Mouse (Mus musculus) urinary bladder, postnatal 4 days (tissue): ENCODE data around the gene Fnbp4.
A peak's percentile ranks its signal among the peaks of the same experiment; 100 is the strongest.

Experiments used
- DNase-seq, 2 experiments: peaks; one replicate each; pipeline ENCODE4 v3.0.0; 2021 to 2022; ENCODE audit warnings: low spot score in 2 of 2

Gene Fnbp4

GRCm38 (mm10) chr2:90745053-90745678, at the start of gene Fnbp4:
Gene Fnbp4 (plus strand): TSS chr2:90745370.
- DNase-seq: peak; percentile 94 to 97

- DNase-seq: no peak
These were observed 44.2 kb upstream of the Fnbp4 start for GRCm38 (mm10) chr2:90700943-90701342.

GRCm38 (mm10) chr2:90708548-90708947, 36.6 kb upstream of the Fnbp4 start:
- DNase-seq: no peak

- DNase-seq: no peak
These were observed 29.5 kb upstream of the Fnbp4 start for GRCm38 (mm10) chr2:90715555-90716092.

GRCm38 (mm10) chr2:90717366-90717765, 27.8 kb upstream of the Fnbp4 start:
- no peak for DNase-seq

- DNase-seq: no peak
These were observed 27.2 kb upstream of the Fnbp4 start for GRCm38 (mm10) chr2:90717948-90718347.

DNA sequence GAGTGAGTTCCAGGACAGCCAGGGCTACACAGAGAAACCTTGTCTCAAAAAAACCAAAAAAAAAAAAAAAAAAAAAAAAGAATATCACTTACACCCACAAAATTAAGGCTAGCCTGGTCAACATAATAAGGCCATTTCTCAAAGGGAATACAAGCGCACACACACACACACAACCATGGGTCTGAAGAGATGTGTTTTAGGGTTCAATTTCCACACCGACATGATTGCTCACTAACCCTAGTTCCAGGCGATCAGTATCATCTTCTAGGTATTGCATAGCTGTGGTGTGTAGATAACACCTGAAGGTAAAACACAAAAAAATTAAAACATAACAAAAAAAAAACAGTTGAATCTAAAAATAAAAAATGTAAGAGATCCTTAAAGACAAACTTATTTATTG, 18.4 kb upstream of the Fnbp4 start:
- no peak for DNase-seq

DNA sequence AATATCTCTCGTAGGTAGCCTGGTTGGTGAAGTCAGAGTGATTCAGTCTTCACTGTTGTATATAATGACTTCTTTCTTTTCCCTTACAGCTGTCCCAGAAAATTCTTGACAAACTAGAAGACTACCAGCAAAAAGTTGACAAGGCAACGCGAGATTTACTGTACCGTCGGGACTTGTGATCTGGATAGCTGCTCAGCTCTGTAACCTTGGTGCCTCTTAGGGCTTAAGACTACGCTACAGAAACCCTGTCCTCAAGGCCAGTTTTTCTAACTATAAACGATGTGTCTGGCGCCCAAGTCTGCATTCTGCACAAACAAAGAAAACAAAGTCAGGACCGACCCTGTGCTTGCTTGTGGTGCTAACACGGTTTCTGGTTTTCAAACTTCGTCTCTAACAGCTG, 9.8 kb upstream of the Fnbp4 start:
- DNase-seq: no peak

GRCm38 (mm10) chr2:90738801-90739200, 6.4 kb upstream of the Fnbp4 start:
- no peak for DNase-seq

- DNase-seq: no peak
These were observed 5.8 kb upstream of the Fnbp4 start for GRCm38 (mm10) chr2:90739327-90739726.

GRCm38 (mm10) chr2:90739921-90740320, 5.2 kb upstream of the Fnbp4 start:
- DNase-seq: no peak

DNA sequence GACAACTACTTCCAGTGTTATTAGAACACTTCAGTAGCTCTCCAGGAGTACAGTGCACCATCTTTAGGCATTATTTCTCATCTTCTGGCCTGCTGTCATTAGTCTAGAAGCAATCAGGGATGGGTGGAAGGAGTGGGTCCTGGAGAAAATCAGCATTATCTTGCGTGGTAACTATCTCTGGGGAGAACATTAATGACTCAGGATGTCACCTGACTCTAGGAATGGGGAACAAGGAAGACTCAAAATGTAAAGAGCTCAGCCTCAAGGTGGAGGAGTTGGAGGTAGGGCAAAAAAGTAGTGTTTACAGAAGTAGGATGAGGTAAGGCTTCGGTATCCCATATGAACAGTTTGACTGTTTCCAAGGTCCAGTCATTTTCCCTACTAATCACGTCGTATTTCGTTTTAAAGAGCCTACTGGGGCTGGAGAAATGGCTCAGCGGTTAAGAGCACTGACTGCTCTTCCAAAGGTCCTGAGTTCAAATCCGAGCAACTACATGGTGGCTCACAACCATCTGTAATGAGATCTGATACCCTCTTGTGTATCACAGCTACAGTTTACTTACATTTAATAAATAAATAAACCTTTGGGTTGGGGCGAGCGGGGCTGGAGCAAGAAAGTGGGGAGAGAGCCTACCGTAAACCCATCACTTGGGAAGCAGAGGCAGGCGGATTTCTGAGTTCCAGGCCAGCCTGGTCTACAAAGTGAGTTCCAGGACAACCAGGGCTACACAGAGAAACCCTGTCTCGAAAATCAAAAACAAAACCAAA, 701 bp upstream of the Fnbp4 start:
- DNase-seq: no peak

GRCm38 (mm10) chr2:90745740-90746537, 769 bp downstream of the Fnbp4 start:
- no peak for DNase-seq

GRCm38 (mm10) chr2:90746538-90746865, 1.3 kb downstream of the Fnbp4 start:
- no peak for DNase-seq

DNA sequence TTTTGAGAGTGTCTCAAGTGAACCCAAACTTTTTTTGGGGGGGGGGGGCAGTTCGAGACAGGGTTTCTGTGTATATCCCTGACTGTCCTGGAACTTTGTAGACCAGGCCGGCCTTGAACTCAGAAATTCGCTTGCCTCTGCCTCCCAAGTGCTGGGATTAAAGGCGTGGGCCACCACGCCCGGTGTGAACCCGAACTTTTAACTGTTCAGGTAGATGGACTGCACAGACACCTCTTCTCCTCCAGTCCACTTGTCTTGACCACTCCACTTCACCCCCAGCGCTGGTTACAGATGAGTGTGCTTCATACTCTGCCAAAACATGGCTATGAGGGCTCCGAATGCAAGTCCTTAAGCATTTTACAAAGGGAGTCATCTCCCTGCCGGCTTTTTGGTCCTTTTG, 2.0 kb downstream of the Fnbp4 start:
- DNase-seq: no peak

DNA sequence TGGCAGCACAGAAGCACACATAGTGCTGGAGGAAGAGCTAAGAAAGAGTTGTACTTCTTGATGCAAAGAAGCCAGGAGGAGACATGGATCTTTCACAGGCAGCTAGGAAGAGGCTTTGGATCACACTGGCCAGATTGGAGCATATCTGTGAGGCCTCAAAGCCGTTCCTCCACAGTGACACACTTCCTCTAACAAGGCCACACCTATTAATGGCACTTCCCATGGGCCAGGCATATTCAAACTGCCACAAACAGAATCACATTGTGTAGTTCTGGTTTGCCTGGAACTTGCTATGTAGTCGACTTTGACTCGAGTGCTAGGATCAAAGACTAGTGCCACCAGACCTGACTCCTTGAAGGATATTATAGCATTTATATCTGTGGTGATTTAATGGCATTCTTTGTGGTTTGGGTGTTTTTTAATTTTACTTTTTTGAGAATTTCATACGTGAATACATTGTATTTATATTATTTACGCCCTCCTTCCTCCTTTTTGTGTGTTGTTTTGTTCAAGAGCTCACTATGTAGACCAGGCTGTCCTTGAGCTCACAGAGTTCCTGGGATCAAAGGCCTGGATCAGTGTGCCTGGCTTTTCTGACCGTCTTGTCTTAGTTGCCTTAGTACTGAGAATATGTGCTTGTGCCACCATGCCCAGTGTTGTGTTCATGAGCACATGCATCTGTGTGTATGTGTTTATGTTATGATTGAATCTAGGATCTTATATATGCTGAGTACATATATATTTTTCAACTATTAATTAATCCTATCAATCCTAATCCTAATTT, 4.7 kb downstream of the Fnbp4 start:
- no peak for DNase-seq

- DNase-seq: no peak
These were observed 8.4 kb downstream of the Fnbp4 start for GRCm38 (mm10) chr2:90753565-90753964.

- DNase-seq: no peak
These were observed 9.0 kb downstream of the Fnbp4 start for GRCm38 (mm10) chr2:90754188-90754587.

GRCm38 (mm10) chr2:90765123-90765522, 20.0 kb downstream of the Fnbp4 start:
- DNase-seq: no peak

DNA sequence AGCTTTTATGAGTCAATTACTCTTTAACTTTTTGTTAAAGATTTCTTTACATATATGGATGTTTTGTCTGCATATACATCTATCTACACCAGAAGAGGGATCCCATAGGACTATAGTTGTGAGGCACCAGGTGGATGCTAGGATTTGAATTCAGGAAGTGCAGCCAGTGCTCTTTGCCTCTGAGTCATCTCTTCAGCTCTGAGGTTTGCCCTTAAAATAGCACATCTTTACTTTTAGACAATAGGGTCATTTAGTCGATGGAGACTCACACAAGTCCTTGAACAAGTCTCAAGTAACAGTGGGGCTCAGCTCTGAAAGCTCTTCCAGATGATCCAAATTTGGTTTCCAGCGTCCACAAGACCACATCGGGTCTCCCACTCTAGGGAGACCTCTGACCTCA, 36.2 kb downstream of the Fnbp4 start:
- no peak for DNase-seq

DNA sequence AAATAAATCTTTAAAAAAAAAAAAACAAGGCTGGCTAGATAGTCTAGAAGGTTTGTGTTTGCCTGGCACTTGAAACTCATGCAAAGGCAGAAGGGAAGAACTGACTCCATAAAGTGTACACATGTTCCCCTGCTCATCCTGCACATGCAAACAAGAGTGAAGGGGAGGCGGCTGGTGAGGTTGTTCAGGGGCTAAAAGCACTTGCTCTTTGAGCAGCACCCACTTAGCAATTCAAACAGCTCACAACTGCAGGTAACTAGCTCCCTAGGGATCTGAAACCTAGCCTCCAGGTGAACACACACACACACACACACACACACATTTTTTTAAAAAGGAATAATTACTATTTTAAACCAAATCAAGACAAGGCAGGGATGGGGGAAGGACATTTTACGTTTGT, 36.8 kb downstream of the Fnbp4 start:
- no peak for DNase-seq

DNA sequence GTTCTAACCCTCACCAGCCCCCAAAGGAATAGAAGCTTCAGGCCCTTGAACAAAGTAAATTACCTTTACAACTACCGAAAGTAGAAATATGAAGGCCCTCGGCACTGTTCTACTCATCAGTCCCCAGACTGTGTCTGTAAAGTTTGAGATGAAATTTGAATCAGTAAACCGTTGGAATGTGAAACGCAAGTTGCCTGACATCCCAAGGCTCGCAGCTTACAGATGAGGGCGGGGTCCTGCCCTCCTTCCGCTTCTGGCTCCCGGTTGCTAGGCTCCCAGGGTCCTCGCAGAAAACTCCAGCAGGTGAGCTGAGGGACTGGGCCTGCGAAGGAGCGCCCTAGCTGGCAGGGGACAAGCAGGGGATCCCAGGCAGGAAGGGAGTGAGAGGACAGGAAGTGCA, 37.3 kb downstream of the Fnbp4 start, which contains the start of gene Agbl2:
TSS of gene Agbl2 (plus strand) at position 270 of the 400 bp plus-strand sequence.
- peak in 1 of 2 experiments; percentile 18 for DNase-seq
